Mouse (Mus musculus) liver, postnatal 0 days (tissue): ENCODE measurements around the gene Scp2. TPM values are rescaled to one million over a fixed set of nuclear protein-coding genes. Genes with fewer than 3 reads are reported as not detected.

Experiments used
- ATAC-seq: fragments of 200-750 bp; cut with Nextera tagmentation; 2 replicates; pipeline ENCODE4 v1.8.0; 2017; ENCODE audit warnings: mild to moderate bottlenecking, moderate library complexity
- DNase-seq: peaks from one replicate; pipeline ENCODE4 v3.0.0-alpha.2; 2016
- H3K27ac ChIP-seq: fragments of 300-500 bp; sonication (generic); 2 replicates; pipeline ENCODE4 v1.5.1; 2014; ENCODE audit warnings: antibody characterized with exemption, moderate library complexity, mild to moderate bottlenecking, low read depth
- H3K27me3 ChIP-seq: fragments of 300-500 bp; sonication (generic); 2 replicates; pipeline ENCODE4 v1.6.1; 2014; ENCODE audit warnings: low read length, control low read depth, mixed read lengths; ENCODE audit not compliant: insufficient read depth
- H3K36me3 ChIP-seq: fragments of 300-500 bp; sonication (generic); replicated peaks from 2 replicates; pipeline ENCODE4 v1.6.1; 2014; ENCODE audit warnings: mild to moderate bottlenecking, control low read depth, low read length, moderate library complexity, mixed read lengths; ENCODE audit not compliant: insufficient read depth
- H3K4me1 ChIP-seq: fragments of 300-500 bp; sonication (generic); 2 replicates; pipeline ENCODE4 v1.6.1; 2014; ENCODE audit warnings: antibody characterized with exemption, mild to moderate bottlenecking, control low read depth; ENCODE audit not compliant: insufficient read depth
- H3K4me2 ChIP-seq: fragments of 300-500 bp; sonication (generic); 2 replicates; pipeline ENCODE4 v1.6.1; 2014; ENCODE audit warnings: low read depth, mild to moderate bottlenecking, low read length, moderate library complexity, mixed read lengths
- H3K4me3 ChIP-seq: fragments of 300-500 bp; sonication (generic); 2 replicates; pipeline ENCODE4 v1.5.1; 2014; ENCODE audit warnings: low read depth, low read length
- H3K9ac ChIP-seq: fragments of 300-500 bp; sonication (generic); replicated peaks from 2 replicates; pipeline ENCODE4 v1.6.1; 2014; ENCODE audit warnings: mild to moderate bottlenecking, moderate library complexity
- H3K9me3 ChIP-seq: fragments of 300-500 bp; sonication (generic); 2 replicates; pipeline ENCODE4 v1.6.1; 2016; ENCODE audit warnings: mild to moderate bottlenecking, control low read depth, low read length, mixed read lengths
- CTCF ChIP-seq: sonication (generic); IDR thresholded peaks from 2 replicates; pipeline ENCODE4 v1.5.1; 2016; ENCODE audit warnings: antibody characterized with exemption, low read depth
- EP300 ChIP-seq: IDR thresholded peaks from 2 replicates; pipeline ENCODE4 v1.6.1; 2016; ENCODE audit warnings: antibody characterized with exemption, low read depth, mild to moderate bottlenecking
- WGBS: fragments of 180-500 bp; shearing (Covaris S2); extraction: QIAGEN DNeasy Blood & Tissue Kit; methylation state at CpG from one replicate; pipeline ENCODE4 v1.1.7; 2014; ENCODE audit not compliant: insufficient replicate concordance; 5-methylcytosine and 5-hydroxymethylcytosine counted together
- polyA plus RNA-seq: library from polyadenylated mRNA; unstranded; fragments of >200 nt; fragmentation: Nextera tagmentation; extraction: Ambion mirVana; gene quantifications from 2 replicates; pipeline ENCODE4 v1.2.1, GENCODE M21; 2015

Scp2 gene
- polyA plus RNA-seq, 1 experiment from 2014 or later: 1,508 TPM

DNA sequence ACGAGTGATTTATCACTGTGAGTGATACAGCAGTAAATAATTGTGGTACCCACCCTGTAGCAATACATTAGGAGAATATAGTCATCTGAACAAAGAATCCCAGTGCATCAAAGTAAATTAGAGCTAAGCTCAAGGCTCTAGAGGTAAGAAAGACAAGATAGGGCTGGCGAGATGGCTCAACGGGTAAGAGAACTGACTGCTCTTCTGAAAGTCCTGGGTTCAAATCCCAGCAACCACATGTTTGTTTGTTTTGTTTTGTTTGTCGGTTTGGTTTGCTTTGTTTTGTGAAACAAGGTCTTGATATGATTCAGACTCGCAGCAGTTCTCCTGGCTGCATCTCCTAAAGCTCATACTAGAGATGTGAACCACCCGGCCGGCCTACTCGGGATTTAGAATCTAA is 27.3 kb downstream of the Scp2 start:
- Histone ChIP-seq H3K9ac (no peak overlapping the region), H3K9me3 (no peaks in the 10 kb centered on the region), H3K4me3 (peak overlapping the region; percentile 68), H3K4me2 (peak overlapping the region; percentile 51), H3K27me3 (no peaks in the 10 kb centered on the region), H3K27ac (peak overlapping the region; percentile 57), H3K36me3 (no peaks in the 10 kb centered on the region), H3K4me1 (no peaks in the 10 kb centered on the region)
- WGBS: 75% methylated on average over 8 of the region's 8 CpGs
- no peak for DNase-seq
- no peak for TF ChIP-seq CTCF
- no peak for TF ChIP-seq EP300
- ATAC-seq: no peak

DNA sequence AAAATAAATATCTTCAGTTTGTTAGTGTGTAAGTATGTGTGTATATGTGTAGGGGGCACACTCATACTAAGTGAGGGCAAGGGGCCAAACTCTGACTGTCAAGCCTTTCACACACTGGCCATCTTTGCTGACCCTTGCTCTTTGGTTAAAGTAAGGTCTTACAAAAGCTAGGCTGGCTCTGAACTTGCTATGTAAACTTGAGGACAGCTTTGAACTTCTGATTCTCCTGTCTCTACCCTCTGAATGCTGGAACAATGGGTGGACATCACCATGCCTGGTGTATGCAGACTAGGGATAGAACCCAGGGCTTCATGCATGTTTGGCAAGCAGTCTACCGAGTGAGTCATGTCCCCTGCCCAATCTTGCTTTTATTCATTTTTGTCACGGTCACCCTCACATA is 28.3 kb downstream of the Scp2 start:
- peak; percentile 49 for ATAC-seq
- WGBS: 59% methylated on average over 2 of the region's 2 CpGs
- no peak overlapping the region for H3K9ac ChIP-seq
- no peak; the same call in 1 of the 2 replicates for TF ChIP-seq EP300
- no peak for TF ChIP-seq CTCF
- H3K4me3 ChIP-seq: no peak overlapping the region
- 0 out of 2 replicates have a peak overlapping the region, but pooled peaks have one; percentile 44 for H3K27ac ChIP-seq
- H3K27me3 ChIP-seq: no peaks in the 10 kb centered on the region
- no peaks in the 10 kb centered on the region for H3K4me1 ChIP-seq
- H3K36me3 ChIP-seq: peaks cover 5% of the 10 kb centered on the region; the same call in 1 of the 2 replicates
- DNase-seq: no peak
- peak overlapping the region; percentile 44; the same call in 1 of the 2 replicates for H3K4me2 ChIP-seq
- no peaks in the 10 kb centered on the region for H3K9me3 ChIP-seq

- Histone ChIP-seq H3K9me3 (no peaks in the 10 kb centered on the region), H3K27ac (no peak overlapping the region), H3K4me1 (no peaks in the 10 kb centered on the region), H3K4me3 (no peak overlapping the region), H3K27me3 (no peaks in the 10 kb centered on the region), H3K4me2 (no peak overlapping the region), H3K36me3 (peaks cover 25% of the 10 kb centered on the region), H3K9ac (no peak overlapping the region)
- no peak for TF ChIP-seq EP300
- TF ChIP-seq CTCF: no peak
- DNase-seq: no peak
- ATAC-seq: no peak
- WGBS: 84% methylated on average over 2 of the region's 2 CpGs
Measured at GRCm38 (mm10) chr4:108110706-108111105, 34.1 kb downstream of the Scp2 start.

DNA sequence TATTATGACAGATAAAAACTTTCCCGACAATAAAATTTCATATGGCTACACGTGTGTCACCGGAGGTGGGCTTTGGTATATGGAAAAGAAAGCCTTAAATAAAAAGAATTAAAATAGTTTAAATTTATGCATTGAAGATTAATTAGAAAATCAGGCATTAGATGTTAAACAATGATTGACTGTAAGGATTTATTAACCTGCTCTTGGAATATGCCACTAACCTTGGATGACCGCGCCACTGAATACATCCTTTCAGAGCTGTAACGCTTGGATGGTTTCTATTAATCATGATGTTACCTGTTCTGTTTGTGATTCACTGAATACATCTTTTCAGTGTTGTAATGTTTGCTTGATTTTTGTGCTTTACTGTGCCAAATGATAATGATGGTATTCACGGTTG is 35.1 kb downstream of the Scp2 start:
- no peak overlapping the region for H3K27ac ChIP-seq
- ATAC-seq (no peak), DNase-seq (no peak)
- H3K27me3 ChIP-seq: no peaks in the 10 kb centered on the region
- no peaks in the 10 kb centered on the region for H3K9me3 ChIP-seq
- H3K9ac ChIP-seq: no peak overlapping the region
- no peak overlapping the region for H3K4me3 ChIP-seq
- peaks cover 29% of the 10 kb centered on the region for H3K36me3 ChIP-seq
- no peaks in the 10 kb centered on the region for H3K4me1 ChIP-seq
- WGBS: 90% methylated on average over 7 of the region's 7 CpGs
- H3K4me2 ChIP-seq: no peak overlapping the region
- TF ChIP-seq EP300 (no peak), CTCF (no peak)

DNA sequence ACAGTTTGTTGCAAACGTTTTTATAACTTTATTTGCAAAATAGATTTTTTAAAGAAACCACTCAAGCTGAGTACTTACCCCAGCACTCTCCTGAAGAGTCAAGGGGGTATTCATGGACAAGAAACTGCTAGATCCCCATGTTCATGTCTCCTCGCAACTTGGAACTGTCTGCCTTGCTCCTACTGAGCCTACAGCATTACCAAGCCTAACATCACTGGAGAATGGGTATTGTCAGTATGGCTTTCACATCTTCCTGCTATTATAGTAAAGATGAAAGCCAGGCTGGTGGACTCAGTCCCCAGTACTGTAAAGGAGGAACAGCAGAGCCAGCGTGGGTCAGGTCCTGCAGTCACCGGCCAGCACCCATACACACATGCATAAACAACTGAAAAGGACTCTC is 48.5 kb downstream of the Scp2 start, which contains the start of gene Podn:
TSS of gene Podn (minus strand) at position 101 of the 400 bp plus-strand sequence.
- ATAC-seq: no peak
- DNase-seq: no peak
- Histone ChIP-seq H3K36me3 (peaks cover 31% of the 10 kb centered on the region), H3K4me1 (no peaks in the 10 kb centered on the region), H3K27me3 (no peaks in the 10 kb centered on the region), H3K9ac (no peak within 1 kb of the TSS), H3K4me2 (no peak within 1 kb of the TSS), H3K9me3 (no peaks in the 10 kb centered on the region), H3K27ac (no peak within 1 kb of the TSS), H3K4me3 (no peak within 1 kb of the TSS)
- TF ChIP-seq EP300 (no peak), CTCF (no peak)
- 67% methylated on average over 4 of the region's 4 CpGs for WGBS

- Histone ChIP-seq H3K4me3 (no peak overlapping the region), H3K27ac (no peak overlapping the region), H3K9ac (no peak overlapping the region), H3K27me3 (no peaks in the 10 kb centered on the region), H3K4me2 (no peak overlapping the region), H3K36me3 (peaks cover 27% of the 10 kb centered on the region), H3K9me3 (no peaks in the 10 kb centered on the region), H3K4me1 (no peaks in the 10 kb centered on the region)
- ATAC-seq (no peak), DNase-seq (no peak)
- WGBS: 83% methylated on average over 6 of the region's 6 CpGs
- TF ChIP-seq CTCF: no peak
- no peak for TF ChIP-seq EP300
Measured at GRCm38 (mm10) chr4:108092741-108093397, 51.9 kb downstream of the Scp2 start.
